Mouse (Mus musculus) gastrocnemius, postnatal 10 days (tissue): ENCODE data around the gene Prex1. TPM values are rescaled to one million over a fixed set of nuclear protein-coding genes. Genes with fewer than 3 reads are reported as not detected.
"Not testable (repeated sequence)": the region's sequence is repeated elsewhere in the genome, so short reads cannot be mapped to it uniquely, and the experiment has no call there.

Experiments
- DNase-seq: peaks from one replicate; pipeline ENCODE4 v3.0.0; 2021; ENCODE audit warnings: mixed read lengths
- long read RNA-seq, 2 experiments: library from polyadenylated mRNA; stranded (forward); transcript quantifications; one replicate each; pipeline ENCODE4 v2.0.0; 2021
- total RNA-seq, 2 experiments: library from RNA; stranded (reverse); gene quantifications; 2 replicates each; pipeline ENCODE4 v1.2.3; 2021

The Prex1 gene
- total RNA-seq, result 10 to 100 TPM; 12.9 to 20.3 TPM
- long read RNA-seq, experiment 1, full-length matches to known transcripts, result 6 of 10 reads
- long read RNA-seq, experiment 1, partial matches to known transcripts, result 4 of 10 reads
- long read RNA-seq, experiment 1, other reads (novel, unspliced or antisense), result 0 of 10 reads
- long read RNA-seq, experiment 2, full-length matches to known transcripts, result 9 of 13 reads
- long read RNA-seq, experiment 2, partial matches to known transcripts, result 3 of 13 reads
- long read RNA-seq, experiment 2, other reads (novel, unspliced or antisense), result 1 of 13 reads

DNA sequence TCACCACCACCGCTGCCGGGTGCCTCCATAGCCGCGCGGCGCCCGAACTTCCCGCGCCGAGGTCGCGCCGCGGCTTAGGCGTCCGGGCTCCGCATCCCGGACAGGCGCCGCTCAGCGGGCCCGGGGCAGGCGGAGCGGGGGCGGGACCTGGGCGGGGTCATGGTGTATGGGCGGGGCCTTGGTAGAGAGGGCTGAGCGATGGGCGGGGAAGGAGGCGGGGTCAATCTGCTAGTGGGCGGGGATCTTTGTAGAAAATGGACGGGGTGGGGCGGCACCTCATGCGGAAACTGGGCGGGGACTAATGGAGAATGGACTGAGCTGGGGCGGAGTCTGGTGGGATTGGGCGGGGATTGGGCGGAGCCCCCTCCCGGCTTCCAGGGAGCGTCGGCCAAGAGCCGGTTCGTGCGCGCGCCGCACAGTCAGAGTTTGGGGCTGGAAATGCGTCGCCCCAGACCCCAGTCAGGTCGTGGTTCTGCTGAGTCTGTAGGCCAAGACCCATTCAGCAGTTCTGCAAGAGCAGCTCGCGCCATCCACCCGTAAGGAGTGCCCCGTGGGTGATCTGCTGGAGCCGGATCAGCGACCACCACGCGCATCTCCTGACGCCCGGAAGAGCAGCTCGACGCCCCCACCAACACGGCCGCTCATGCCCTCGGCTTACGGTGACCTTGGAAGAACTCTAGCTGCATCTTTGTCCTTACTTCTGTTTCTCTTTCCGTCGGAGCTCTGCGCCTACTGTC lies at the start of gene Prex1:
Gene Prex1, minus strand, starts transcription at position 143 of the 737 bp plus-strand sequence.
- DNase-seq, result peak; percentile 100

DNA sequence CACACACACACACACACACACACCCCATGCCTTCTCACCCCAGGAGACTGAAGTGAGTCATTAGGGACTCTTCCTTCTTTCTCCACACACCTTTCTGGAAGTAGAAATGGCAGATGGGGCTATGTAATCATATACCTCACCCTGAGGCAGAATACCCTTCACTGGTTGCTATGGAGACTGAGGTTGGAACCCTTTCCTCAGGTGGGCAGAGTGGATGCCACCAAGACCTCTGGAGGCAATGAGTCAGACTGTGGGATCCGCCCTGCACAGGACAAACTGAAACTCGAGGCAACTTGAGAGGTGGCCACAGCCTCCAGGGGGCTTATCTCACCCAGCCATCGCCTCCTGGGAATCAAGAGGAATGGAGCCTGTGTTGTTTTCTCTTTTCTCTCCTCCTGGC lies 44.3 kb upstream of the Prex1 start:
- DNase-seq, result no peak

DNA sequence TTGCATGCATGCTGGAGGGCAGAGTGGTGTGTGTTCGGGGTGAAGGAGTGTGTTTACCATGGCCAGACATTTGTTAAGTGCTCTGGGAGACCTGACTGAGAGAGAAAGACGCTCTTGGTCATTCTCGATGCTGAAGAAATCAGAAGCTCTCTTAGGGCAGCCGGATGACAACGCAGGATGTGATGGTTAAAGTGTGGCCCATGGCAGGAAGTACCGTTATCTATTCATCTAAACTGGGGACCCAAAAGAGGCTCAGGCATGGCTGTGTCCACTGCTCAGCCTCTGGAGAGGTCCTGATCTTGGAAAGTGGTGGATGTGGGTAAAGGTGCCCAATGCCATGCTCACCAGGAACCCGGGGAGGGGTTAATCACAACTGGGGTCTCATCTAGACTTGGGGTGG lies 41.1 kb upstream of the Prex1 start:
- no peak for DNase-seq

DNA sequence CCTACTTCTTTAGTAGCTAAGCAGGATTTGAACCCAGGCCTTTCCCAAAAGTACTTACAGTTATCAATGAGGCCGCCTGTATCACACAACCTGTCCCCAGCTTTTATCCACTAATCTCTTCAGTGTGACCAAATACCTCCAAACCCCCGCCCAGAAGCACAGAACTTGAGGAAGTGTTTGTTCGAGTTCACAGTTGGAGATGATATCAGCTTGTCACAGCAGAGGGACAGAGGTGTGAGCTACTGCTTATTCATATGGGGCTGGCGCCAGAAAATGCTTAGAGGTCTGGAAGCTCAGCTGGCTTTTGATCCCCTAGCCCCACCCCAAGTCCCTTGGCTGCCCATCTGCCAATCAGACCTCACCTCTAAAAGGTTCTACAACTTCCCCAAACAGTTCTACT lies 40.6 kb upstream of the Prex1 start:
- DNase-seq, result no peak

DNA sequence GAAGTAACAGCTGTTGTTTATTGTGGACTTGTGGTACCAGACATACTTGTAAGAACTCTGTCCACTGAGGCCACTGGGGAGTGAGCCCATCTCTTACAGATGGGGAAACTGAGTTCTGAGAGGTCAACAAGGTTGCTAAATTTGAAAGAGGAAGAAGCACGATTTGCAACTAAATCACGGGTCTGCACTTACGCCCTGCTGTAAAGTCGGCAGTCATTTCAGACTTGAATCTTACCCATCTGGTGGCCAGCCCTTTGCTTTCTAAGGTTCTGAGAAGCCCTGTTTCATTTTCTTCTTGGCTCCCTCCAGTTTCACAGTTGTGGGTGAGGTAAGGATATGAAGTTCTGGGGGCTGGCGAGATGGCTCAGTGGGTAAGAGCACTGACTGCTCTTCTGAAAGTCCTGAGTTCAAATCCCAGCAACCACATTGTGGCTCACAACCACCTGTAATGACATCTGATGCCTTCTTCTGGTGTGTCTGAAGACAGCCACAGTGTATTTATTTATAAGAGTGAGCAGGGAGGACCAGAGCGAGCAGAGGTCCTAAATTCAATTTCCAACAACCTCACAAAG lies 37.1 kb upstream of the Prex1 start:
- DNase-seq, result no peak

DNA sequence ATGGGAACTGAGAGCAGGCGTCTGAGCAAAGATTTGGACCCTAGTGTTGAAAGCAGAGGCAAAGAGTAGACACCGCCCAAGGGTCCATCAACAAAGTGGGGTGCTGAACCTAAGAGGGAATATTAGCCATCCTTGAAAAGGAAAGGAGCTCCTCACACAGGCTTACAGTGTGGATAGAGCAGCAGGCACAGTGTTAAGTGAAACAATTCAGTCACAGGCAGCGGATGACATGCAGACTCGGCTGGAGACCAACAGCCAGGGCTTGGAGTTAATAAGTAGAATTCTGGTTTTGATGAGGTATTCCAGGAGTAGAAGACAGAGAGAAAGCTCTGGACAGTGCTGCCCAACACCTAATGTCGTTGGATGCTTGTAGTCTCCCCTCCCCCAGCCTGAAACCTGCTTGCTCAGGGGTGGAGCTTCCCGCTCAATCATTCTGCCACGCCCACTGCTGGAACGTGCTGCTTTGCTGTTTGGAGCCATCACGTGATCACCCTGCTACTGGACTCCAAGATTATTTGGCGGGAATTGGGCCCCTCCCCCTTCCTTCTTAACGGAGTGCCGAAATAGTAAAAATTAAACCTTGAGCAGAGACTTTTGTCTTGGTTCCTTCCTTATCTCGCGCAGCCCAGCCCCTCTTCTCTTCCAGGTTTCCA lies 32.8 kb upstream of the Prex1 start:
- not testable (repeated sequence) for DNase-seq

DNA sequence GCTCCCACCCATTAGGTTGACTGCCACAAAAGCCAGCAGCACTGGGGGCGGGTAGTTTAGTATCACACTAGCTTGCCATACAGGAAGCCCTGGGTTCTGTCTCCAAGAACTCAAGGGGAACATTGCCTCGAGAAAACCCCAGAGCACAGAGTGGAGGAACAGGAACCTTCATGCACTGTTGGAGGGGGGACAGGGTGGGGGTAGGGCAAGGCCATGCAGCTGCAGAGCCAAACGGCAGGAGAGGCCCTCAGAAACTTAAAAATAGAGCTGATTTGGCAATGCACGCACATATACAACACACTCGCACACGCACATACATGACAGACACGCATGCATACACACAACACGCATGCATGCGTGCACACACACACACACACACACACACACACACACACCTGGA lies 32.2 kb upstream of the Prex1 start:
- DNase-seq, result no peak

DNA sequence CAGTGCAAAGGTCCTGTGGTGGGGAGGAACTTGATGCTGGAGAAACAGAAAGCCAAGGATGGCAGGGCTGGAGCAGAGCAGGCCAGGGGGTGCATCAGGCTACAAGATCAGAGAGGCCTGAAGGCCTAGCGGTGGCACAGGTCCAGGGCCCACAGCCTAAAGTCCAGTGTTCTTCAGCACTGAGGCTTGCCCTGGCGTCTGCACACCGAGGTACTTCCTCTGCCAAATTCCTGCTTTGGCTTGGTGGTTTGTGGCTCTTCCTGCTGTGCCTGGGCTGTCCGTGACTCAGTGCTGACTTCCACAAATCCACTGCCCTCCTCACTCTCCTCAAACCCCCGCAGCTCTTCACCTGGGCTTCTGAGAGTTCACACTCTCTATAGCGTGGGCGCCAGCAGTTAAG lies 30.8 kb upstream of the Prex1 start:
- DNase-seq, result no peak

DNA sequence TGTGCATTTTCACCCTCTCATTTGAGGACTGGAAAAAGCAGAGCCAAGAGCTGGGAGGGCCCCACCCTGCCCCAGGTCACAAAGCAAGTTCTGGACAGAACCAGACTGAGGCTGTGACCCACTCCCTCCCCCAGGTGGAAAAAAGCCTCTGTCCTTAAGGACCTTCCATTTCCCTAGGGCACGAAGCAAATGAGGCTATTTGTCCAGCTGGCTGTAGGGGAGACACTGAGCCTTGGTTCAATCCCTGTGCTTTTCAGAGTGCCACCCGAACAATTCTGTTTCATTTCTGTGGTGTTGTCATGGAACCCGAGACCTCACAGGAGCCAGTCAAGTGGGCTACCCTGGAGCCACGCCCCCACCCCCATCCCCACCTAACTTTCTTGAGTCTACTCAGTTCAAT lies 29.9 kb upstream of the Prex1 start:
- DNase-seq, result no peak

DNA sequence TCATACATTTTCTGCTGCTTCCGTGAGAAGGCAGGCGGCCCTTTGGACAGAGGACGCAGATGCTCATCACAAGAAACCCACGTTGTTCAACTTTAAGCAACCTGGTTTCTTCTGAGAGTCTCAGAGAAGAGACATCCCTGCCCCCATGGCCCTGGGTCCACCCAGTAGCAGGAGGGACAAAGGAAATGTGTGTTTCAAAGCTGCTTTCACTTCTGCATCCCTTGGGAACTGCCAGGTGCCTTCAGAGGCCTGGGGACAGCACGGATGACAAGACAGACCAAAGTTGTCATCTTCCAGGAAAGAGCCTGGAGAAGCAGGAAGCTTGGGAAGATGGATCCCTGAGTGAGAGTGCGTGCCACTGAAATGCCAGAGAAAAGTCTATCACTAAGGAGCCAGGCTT lies 27.8 kb upstream of the Prex1 start:
- no peak for DNase-seq

DNA sequence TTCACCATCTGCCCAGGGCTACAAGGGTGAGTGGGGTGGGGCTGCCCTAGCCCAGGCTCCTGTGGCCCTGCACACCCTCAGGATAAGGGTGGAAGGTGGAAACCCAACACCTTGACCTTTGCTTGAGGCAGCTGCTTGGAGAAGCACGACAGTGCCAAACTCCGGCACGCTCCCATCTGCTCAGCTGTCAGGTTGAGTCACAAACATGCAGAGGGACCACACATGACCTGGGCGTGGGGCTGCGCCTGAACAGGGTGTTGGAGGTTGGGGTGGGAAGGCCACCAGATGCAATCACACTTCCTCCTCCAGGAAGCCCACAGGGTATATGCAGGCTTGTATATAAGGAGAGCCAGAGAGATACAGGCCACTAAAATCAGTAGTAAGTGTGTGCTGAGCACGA lies 26.8 kb upstream of the Prex1 start:
- peak; percentile 24 for DNase-seq

DNA sequence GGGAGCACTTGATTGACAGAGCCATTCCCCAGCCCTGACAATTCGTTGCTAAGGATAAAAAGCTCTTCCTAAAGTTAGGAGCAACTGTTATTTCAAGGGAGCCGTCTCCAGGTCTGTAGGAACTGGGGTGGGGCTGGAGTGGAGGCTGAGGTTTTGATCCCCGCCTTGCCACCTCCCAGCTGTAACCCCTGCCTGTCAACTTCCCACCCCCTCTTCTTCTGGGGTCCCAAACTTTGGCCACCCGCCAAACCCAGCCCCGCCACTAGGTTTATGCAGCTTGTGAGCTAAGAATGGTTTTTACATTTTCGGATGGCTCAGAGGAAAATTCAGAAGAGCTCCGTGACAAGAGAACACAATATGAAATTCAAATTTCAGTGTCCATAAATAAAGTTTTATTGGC lies 23.7 kb upstream of the Prex1 start:
- no peak for DNase-seq

DNA sequence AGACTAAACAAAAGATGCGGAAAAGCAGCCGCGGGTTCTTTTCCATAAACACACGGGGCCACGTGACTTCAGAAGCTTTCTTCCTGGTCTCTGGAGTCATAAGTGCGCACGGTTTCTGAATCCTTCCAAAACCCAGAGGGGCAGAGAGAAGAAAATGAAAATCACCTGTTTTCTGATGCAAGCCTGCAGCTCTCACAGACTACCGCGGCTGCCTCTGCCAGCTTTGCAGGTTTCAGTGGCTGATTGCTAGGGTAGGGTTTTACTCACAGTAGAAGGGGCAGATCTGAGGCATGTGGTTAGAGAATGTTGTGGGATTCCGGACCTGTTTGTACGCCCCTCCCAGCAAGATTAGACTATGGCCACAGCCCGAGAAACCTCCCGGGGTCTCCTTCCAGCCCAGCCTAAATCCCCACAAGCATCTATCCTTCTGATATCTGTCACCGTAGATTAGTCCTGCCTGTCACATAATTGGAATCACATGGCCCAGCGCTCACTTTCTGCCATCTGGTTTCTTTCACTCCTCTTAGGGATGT lies 21.9 kb upstream of the Prex1 start:
- DNase-seq, result no peak

DNA sequence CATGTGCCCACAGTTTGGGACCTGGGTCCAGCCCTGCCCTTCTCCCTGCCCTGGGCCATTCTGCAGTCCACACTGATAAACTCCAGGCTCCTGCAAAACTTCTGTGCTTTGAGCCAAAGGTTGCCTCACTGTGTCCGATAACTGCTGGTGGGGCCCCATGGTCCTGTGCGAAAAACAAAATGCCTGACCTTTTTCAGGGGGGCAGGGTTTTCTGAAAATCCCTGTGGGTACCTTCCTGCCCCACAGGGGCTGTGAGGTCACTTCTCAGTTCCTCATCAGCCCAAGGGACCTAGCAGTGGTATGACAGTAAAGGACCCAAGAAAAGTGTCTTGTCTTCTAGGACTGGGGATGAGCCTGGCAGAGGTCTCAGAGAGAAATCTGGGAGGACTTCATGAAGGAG lies 19.2 kb upstream of the Prex1 start:
- no peak for DNase-seq

DNA sequence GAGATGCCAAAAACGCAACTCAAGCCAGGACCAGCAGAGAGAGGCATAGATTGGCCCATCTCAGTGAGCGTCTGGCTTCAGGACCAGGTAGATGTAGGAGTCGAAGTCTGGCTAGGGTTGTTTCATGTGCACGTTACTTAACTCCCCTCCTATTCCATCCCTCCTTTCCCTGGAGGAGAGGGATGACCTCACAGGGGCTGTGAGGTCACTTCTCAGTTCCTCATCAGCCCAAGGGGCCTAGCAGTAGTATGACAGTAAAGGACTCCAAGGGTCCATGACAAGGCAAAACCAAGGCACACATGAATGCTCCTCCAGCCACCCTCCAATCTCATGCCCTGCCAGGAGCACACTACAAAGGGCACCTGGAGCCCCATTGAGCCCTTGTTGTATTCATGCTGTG lies 18.5 kb upstream of the Prex1 start:
- no peak for DNase-seq

DNA sequence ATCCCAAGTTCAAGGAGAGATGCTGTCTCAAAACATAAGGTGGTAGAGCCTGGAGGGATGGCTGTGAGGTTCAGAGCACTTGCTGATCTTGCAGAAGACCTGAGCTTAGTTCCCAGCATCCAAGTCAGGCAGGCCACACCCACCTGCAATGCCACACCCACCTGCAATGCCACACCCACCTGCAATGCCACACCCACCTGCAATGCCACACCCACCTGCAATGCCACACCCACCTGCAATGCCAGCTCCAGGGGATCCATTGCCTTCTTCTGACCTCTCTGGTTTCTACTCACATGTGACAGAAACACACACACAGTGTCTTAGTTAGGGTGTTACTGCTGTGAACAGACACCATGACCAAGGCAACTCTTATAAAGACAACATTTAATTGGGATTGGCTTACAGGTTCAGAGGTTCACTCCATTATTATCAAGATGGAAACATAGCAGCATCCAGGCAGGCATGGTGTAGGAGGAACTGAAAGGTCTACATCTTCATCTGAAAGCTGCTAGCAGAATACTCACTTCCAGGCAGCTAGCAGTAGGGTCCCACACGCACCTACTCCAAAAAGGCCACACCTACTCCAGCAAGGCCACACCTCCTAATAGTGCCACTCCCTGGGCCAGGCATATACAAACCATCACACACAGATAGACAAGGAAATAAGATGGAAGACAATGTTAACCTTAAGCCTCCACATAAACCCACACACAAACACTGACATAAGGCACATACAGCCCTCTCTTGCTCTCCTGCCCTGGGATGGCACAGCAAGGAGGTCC lies 17.7 kb upstream of the Prex1 start:
- DNase-seq, result not testable (repeated sequence)

DNA sequence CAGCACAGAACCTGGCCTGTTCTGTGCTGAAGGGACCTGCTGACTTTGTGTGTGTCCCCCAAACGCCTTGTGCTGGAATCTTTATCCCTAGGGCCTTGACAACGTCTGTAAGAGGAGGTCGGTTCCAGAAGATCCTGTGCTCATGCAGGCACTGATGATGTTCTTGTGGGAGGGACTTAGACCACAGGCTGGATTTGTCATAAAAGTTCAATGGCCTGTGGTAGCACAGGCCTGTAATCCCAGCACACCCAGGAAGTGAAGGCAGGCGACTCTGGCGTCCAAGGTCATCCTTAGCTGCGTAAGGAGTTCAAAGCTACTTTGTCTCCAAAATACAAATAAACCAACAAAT lies 16.9 kb upstream of the Prex1 start:
- no peak for DNase-seq

DNA sequence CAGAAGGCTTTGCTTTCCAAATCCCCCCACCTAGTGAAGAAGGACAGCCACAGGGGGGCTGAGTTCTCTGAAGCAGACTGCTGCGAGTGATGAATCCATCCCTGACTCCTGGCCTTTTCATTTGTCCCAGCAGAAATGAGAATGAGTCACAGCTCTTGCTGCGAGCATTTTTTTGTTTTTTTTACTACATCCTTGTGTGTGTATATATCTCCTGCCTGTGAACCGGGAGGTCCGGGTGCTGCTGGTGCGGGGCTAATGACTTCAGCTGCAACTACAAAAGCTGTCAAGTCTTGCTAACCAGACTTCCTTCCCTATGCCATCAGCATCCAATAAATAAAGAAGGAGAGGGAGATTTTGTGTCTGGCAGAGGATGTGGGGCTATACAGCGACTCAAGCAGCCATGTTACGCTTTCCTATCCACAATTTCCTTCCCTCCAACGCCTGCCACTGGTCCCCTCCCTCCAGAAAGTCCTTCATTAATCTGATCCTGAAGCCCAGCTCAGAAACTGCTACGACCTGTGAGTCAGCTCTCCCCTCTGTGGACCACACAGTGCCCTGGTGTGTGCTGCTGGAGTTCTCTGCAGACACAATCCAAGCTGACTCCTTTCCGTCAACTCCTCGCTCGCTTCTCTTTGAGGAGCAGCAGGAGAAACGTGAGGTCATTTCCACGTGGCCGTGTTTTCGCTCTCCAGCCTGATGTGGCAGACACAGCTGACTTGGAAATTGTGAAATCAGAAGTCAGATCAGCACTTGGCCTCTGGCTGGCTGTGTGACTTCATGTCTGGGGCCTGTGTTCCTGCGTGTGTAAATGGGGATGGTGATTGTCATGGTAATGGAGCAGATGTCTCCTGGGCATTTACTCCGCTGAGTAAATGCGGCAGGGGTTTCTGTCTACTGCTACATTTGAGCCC lies 16.3 kb upstream of the Prex1 start:
- DNase-seq, result peak; percentile 53

DNA sequence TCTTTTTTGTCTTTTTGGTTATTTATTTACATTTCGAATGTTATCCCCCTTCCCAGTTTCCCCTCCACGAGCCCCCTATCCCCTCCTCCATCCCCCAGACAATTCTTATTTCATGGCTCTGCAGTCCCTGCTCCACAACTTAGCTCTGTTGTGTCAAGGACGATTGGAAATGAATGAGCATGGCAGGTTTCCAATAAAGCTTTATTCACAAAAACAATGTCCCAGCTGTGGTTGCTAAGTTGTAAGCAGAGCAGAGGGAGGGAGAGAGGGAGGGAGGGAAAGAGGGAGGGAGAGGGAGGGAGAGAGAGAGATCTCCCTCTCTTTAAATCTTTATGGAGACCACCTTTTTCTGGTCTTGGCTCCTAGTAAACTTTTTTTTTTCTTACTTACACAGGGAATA lies 15.4 kb upstream of the Prex1 start:
- no peak for DNase-seq

DNA sequence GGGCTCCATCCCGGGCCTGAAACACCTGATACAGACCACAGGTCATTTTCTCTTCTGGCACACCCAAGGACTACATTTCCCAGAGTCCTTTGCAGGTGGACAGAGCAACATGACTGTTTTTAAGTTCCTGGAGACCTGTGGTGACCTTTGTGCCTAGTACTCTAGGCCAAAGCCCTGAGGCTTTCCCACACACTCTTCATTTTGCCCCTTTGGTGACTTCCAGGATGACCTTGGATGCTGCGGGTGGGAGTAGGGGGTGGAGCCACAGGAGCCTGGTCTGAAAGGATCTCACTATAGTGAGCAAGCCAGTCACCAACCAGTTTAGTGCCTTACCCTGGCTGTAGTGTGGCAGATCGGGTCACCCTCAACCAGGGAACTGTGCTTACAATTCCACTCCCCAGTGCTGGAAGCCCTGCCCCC lies 14.6 kb upstream of the Prex1 start:
- DNase-seq, result no peak

DNA sequence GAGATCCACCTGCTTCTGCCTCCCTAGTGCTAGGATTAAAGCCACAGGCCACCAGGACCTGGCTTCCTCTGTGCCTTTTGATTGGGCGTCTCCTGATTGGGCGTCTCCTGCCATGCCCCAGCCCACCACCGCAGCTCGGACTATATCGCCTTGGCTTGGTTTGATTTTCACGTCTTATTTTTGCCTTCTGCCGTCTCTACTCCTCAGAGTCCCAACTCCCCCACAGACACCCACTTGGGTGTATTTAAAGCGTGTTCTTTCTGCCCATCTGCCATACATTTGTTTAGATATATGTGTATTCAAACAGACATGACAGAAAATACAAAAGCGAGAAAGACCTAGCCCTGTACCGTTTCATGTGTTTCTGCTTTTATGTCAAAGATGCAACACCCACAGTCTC lies 14.2 kb upstream of the Prex1 start:
- DNase-seq, result no peak
